21 mouse cellular contexts compared by ENCODE assay signal in genomic region chr6:117489761-117490396, GRCm38 (mm10).
"Had no signal": no experiment of that assay in that cellular context is flagged by ENCODE, and none has a peak within 500 bp of the region (broad histone marks: within the 10 kb centered on the region; RNA-seq: fewer than 3 reads in every experiment).

No protein-coding gene starts in this region.

- H3K36me3 ChIP-seq: limb, embryonic 10.5 days; limb, embryonic 13.5 days; liver, embryonic 12.5 days; liver, embryonic 15.5 days; midbrain, embryonic 10.5 days; midbrain, embryonic 13.5 days; neural tube, embryonic 13.5 days had no signal

- H3K9me3 ChIP-seq: limb, embryonic 10.5 days; limb, embryonic 13.5 days; liver, embryonic 12.5 days; liver, embryonic 15.5 days; midbrain, embryonic 10.5 days; midbrain, embryonic 13.5 days; neural tube, embryonic 13.5 days had no signal

- H3K4me2 ChIP-seq: limb, embryonic 13.5 days; liver, embryonic 12.5 days; liver, embryonic 15.5 days; midbrain, embryonic 13.5 days; neural tube, embryonic 13.5 days had no signal

- H3K27ac ChIP-seq: kidney, postnatal 0 days; layer of hippocampus, adult 2 months; limb, embryonic 10.5 days; limb, embryonic 13.5 days; liver, embryonic 12.5 days; liver, embryonic 15.5 days; midbrain, embryonic 10.5 days; midbrain, embryonic 13.5 days; neural tube, embryonic 13.5 days had no signal

- ATAC-seq: liver, embryonic 12.5 days; midbrain, embryonic 13.5 days; midbrain, embryonic 16.5 days had no signal

- H3K27me3 ChIP-seq: limb, embryonic 13.5 days; liver, embryonic 12.5 days; liver, embryonic 15.5 days; megakaryocyte, embryonic 14.5 days; midbrain, embryonic 13.5 days; neural tube, embryonic 13.5 days had no signal

- H3K4me3 ChIP-seq: layer of hippocampus, adult 2 months; limb, embryonic 10.5 days; limb, embryonic 13.5 days; liver, embryonic 12.5 days; liver, embryonic 15.5 days; megakaryocyte, embryonic 14.5 days; midbrain, embryonic 10.5 days; midbrain, embryonic 13.5 days; myocyte; neural tube, embryonic 13.5 days had no signal

- DNase-seq: kidney, postnatal 25 days; layer of hippocampus, adult 9-11 months; liver; lung, adult 2 months; lung, postnatal 14 days; retina, postnatal 1 day; thymus, adult 18-20 months; thymus, postnatal 14 days; thymus, postnatal 4 days had no signal

- H3K9ac ChIP-seq: limb, embryonic 13.5 days; liver, embryonic 12.5 days; liver, embryonic 15.5 days; midbrain, embryonic 13.5 days; neural tube, embryonic 13.5 days had no signal

- H3K4me1 ChIP-seq: limb, embryonic 10.5 days; limb, embryonic 13.5 days; liver, embryonic 12.5 days; liver, embryonic 15.5 days; megakaryocyte, embryonic 14.5 days; midbrain, embryonic 13.5 days; neural tube, embryonic 13.5 days had no signal
